Mouse (Mus musculus): Measurements from ENCODE around the gene Cd19.

DNA sequence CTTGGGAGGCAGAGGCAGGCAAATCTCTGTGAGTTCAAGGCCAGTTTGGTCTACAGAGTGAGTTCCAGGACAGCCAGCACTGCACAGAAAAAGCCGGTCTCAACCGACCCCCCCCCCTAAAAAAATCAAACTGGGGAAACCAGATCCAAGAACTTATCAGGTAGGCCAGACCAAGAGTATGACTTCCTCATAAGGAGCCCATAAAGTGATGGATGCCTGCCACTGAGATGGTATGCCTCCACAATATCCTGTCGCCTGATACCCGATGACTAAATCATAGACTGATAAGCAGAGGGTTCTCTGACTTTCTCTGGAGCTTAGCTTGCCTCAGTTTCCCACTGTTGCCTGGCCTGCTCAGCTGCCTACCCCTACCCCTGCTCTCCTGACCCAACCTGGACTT lies 16.9 kb downstream of the Cd19 start:
- TF ChIP-seq ZC3H11A (IDR thresholded peaks at IDR 0.05; ENCODE audit: low read depth, low read length) (no peak), MAFK (IDR thresholded peaks at IDR 0.05; ENCODE audit: borderline replicate concordance, low read depth, low read length) (no peak), CTCF (IDR thresholded peaks at IDR 0.05 in 2 of 3, conservative IDR thresholded peaks at IDR 0.05 in 1 of 3; ENCODE audit: control insufficient read depth in 1 of 3, insufficient read depth in 1 of 3, low read depth in 2 of 3, low read length in 3 of 3, poor library complexity in 1 of 3, severe bottlenecking in 1 of 3) (no peak)
